Mouse (Mus musculus) midbrain, embryonic 16.5 days (tissue): ENCODE measurements around the gene Ranbp1. TPM values are rescaled to one million over a fixed set of nuclear protein-coding genes. Genes with fewer than 3 reads are reported as not detected.

Experiments used
- ATAC-seq: fragments of 200-750 bp; cut with Nextera tagmentation; 2 replicates; pipeline ENCODE4 v1.8.0; 2017; ENCODE audit warnings: moderate TSS enrichment
- H3K27ac ChIP-seq: fragments of 300-500 bp; sonication (generic); 2 replicates; pipeline ENCODE4 v1.5.1; 2014; ENCODE audit warnings: mild to moderate bottlenecking, low read length, mixed read lengths
- H3K27me3 ChIP-seq: fragments of 300-500 bp; sonication (generic); 2 replicates; pipeline ENCODE4 v1.6.1; 2014; ENCODE audit warnings: low read depth, low read length, mixed read lengths; ENCODE audit not compliant: control insufficient read depth, insufficient read depth
- H3K36me3 ChIP-seq: fragments of 300-500 bp; sonication (generic); 2 replicates; pipeline ENCODE4 v1.6.1; 2014; ENCODE audit warnings: mild to moderate bottlenecking, low read length, moderate library complexity, mixed read lengths; ENCODE audit not compliant: control insufficient read depth, insufficient read depth
- H3K4me1 ChIP-seq: fragments of 300-500 bp; sonication (generic); 2 replicates; pipeline ENCODE4 v1.6.1; 2014; ENCODE audit warnings: mild to moderate bottlenecking, low read length, mixed read lengths; ENCODE audit not compliant: control insufficient read depth, insufficient read depth
- H3K4me2 ChIP-seq: fragments of 300-500 bp; sonication (generic); 2 replicates; pipeline ENCODE4 v1.6.1; 2014; ENCODE audit warnings: mild to moderate bottlenecking, low read length, mixed read lengths
- H3K4me3 ChIP-seq: fragments of 300-500 bp; sonication (generic); 2 replicates; pipeline ENCODE4 v1.5.1; 2014; ENCODE audit warnings: low read depth, mild to moderate bottlenecking, low read length, moderate library complexity, mixed read lengths
- H3K9ac ChIP-seq: fragments of 300-500 bp; sonication (generic); 2 replicates; pipeline ENCODE4 v1.6.1; 2014; ENCODE audit warnings: low read depth, low read length, mixed read lengths
- H3K9me3 ChIP-seq: fragments of 300-500 bp; sonication (generic); replicated peaks from 2 replicates; pipeline ENCODE4 v1.6.1; 2014; ENCODE audit warnings: mild to moderate bottlenecking, low read length, mixed read lengths; ENCODE audit not compliant: control insufficient read depth, poor library complexity, severe bottlenecking
- WGBS: fragments of 180-500 bp; shearing (Covaris S2); extraction: QIAGEN DNeasy Blood & Tissue Kit; methylation state at CpG from one replicate; pipeline ENCODE4 v1.1.7; 2014; 5-methylcytosine and 5-hydroxymethylcytosine counted together
- polyA plus RNA-seq: library from polyadenylated mRNA; unstranded; fragments of >200 nt; fragmentation: Nextera tagmentation; extraction: Ambion mirVana; gene quantifications from 2 replicates; pipeline ENCODE4 v1.2.1, GENCODE M21; 2015

Ranbp1 gene
- polyA plus RNA-seq, 1 experiment from 2014 or later, result 359 TPM

DNA sequence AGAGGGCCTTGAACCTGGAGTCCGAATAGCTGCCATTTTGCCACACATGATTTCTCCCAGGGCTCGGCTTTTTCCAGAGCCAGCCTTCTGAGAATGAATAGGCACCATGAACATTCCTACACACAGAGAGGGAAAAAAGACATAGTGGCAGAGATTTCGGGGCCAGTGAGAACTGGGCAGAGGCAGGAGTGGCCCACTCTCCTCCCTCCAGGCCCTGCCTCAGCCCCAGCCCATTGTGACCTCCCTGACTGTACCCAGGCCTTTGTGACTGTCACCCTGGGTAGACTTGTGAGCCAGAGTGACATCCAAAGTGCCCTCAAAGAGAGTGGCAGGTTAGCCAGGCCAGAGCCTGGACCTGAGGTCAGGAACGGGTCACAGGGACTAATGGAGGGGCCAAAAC, 31.0 kb downstream of the Ranbp1 start, which contains the start of gene Ccdc188:
TSS of gene Ccdc188 (plus strand) at position 301 of the 400 bp plus-strand sequence.
- no peak for ATAC-seq
- 85% methylated on average over 4 of the region's 4 CpGs for WGBS
- no peak within 1 kb of the TSS for H3K27ac ChIP-seq
- no peak within 1 kb of the TSS for H3K4me2 ChIP-seq
- H3K27me3 ChIP-seq, result no peaks in the 10 kb centered on the region
- peaks cover 46% of the 10 kb centered on the region for H3K4me1 ChIP-seq
- no peak within 1 kb of the TSS for H3K4me3 ChIP-seq
- peaks cover 12% of the 10 kb centered on the region for H3K36me3 ChIP-seq
- no peaks in the 10 kb centered on the region for H3K9me3 ChIP-seq
- H3K9ac ChIP-seq, result 0 out of 2 replicates have a peak within 1 kb of the TSS, but pooled peaks have one; percentile 14

DNA sequence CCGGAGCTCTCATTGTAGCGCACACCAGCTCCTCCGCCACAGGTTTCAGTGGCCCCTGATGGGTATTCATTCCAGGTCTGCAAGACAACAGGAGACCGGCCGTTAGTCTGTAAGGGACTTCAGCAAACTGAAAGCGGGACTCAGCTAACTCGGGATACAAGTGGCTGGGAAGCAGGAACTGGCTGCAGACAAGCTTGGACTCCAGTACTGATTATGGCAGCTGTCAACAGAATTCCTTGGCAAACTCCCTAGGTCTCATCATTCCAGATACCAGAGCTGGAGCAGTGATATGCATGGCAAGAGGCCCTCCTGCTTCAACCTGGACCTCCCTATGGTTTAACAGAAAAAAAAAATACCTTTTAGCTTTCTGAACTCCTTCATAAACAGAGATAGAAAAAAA, 33.7 kb downstream of the Ranbp1 start:
- Histone ChIP-seq H3K27ac (peak overlapping the region; percentile 95), H3K4me2 (peak overlapping the region; percentile 52), H3K4me1 (peaks cover 49% of the 10 kb centered on the region), H3K27me3 (no peaks in the 10 kb centered on the region), H3K9ac (peak overlapping the region; percentile 63), H3K36me3 (no peaks in the 10 kb centered on the region), H3K9me3 (no peaks in the 10 kb centered on the region), H3K4me3 (peak overlapping the region; percentile 37)
- WGBS, result 46% methylated on average over 7 of the region's 7 CpGs
- no peak for ATAC-seq

DNA sequence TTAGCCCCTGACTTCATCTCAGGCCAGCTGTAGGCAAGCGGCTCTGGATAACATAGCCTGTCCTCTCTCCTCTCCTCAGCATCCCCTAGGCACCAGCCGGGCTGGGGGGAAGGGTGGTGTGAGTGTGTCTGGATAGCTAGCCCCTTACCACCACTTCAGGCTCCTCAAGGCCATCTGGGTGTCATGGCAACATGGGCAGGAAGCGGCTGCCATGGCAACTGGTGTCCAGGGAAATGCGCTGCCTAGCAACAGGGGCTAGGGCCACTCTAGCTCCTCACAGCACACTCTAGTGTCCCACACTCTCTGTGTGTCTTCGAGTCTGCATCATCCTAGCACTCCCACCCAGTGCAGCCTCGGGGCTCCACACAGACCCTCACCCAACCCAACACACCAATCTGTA, 34.8 kb downstream of the Ranbp1 start:
- peaks cover 47% of the 10 kb centered on the region for H3K4me1 ChIP-seq

DNA sequence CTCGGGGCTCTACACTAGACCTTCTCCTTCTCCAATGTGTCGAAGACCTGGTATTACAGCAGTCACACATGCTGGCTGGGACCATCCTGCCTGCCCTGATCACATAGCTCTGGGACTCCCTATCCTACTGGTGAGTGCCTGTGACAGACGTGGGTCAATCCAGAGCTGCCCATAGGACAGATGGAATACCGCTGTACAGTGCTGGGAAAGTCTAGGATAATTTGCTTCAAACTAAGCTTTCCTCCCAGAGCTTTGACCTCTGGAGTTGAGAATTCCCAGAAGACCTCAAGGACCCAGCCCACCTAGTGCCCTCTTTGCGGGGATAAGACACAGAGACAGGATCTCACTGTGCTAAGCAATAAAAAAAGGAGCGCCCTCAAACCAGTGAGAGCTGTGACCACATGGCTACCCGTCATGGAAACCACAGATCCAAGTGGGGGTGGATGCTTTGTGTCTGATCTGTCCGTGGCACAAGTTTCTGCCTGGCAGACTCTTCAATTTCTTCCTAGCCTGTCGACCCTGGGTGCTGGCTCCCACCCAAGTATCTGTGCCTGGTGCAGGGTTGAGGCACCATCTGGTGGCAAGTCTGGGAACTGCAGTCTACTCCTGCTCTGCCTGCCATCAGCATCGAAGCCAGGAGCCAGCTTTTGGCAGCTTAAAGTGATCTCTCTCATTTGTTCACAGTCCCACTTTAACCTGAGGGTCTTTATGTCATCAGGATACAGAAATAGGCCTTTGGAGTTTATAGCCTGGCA, 36.9 kb downstream of the Ranbp1 start:
- ATAC-seq, result no peak
- 0 out of 2 replicates have a peak overlapping the region, but pooled peaks have one; percentile 14 for H3K27ac ChIP-seq
- no peaks in the 10 kb centered on the region for H3K36me3 ChIP-seq
- H3K4me3 ChIP-seq, result no peak overlapping the region
- no peak overlapping the region for H3K4me2 ChIP-seq
- WGBS, result 45% methylated on average over 10 of the region's 10 CpGs
- no peak overlapping the region for H3K9ac ChIP-seq
- no peaks in the 10 kb centered on the region for H3K27me3 ChIP-seq
- peaks cover 47% of the 10 kb centered on the region for H3K4me1 ChIP-seq
- H3K9me3 ChIP-seq, result no peaks in the 10 kb centered on the region

More for the DNA sequence above, 34.8 kb downstream of the Ranbp1 start:
- Histone ChIP-seq H3K27me3 (no peaks in the 10 kb centered on the region), H3K4me3 (peak overlapping the region; percentile 37), H3K9me3 (no peaks in the 10 kb centered on the region), H3K9ac (peak overlapping the region; percentile 63), H3K36me3 (no peaks in the 10 kb centered on the region), H3K4me2 (peak overlapping the region; percentile 52), H3K27ac (peak overlapping the region; percentile 95)
- ATAC-seq, result peak; percentile 95
- 8% methylated on average over 6 of the region's 6 CpGs for whole genome bisulfite sequencing

DNA sequence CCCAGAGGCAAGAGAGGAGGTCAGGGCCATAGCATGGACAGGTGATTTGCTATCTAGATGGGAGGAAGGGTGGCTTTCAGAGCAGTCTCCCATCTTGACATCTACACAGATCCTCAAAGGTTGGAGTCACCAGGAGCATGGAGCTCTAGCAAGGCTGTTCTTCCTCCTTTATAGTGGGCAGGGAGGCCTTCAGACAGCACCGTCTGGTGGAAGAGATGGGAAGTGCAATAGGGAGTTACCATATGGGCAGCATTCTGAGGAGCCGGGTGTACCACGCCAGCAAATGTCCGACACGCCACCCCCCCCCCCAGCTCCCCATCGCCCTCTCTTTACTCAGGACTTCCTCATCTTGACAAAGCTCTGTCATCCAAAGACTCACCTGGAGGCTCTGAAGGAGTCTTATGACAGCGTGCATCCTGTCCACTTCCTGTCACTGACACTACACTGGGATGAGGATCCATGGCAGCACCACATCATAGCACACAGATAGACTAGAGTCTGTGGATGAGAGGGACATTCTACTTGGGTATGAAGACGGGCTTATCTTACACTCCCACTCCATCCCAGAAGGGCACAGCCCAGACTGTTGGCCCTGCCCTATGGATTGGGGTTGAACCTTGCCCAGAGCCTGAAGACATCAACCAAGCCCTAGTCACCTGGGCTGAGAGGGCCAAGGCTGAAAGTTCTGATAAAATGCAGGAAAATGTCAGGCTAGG, 37.7 kb downstream of the Ranbp1 start:
- Histone ChIP-seq H3K4me3 (no peak overlapping the region), H3K4me1 (peaks cover 43% of the 10 kb centered on the region), H3K27me3 (no peaks in the 10 kb centered on the region), H3K27ac (no peak overlapping the region), H3K9ac (no peak overlapping the region), H3K36me3 (no peaks in the 10 kb centered on the region), H3K4me2 (no peak overlapping the region), H3K9me3 (no peaks in the 10 kb centered on the region)
- 22% methylated on average over 8 of the region's 8 CpGs for WGBS
- ATAC-seq, result no peak

DNA sequence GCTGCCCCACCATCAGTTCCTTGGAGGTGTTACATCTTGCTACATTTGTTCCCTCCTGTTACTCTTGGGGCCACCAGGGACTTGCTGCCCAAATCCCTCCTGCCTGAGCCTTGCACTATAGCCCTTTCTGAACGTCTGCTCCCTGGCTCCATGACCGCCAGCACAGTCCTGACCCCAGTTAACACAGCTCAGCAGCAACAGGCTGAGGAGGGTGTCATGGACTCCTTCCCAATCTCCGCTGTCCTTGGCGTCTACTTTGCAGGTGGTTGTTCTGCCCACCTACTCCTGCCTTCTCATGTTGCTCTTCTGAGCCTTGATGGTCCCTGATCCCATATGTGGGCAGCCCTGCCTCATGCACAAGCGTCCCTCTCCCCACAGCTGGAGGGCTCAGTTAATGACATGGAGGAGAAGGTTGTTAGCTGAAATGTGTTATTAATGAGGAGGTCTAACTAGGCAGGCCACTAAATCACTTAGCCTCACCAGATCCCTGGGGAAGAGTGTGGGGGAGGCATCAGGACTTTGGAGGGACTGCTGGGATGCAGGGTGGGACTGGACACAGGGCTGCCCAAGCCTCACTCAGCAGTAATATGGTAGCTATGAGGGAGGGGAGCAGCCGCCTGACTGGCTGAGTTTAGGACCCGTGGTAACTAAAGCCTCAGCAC, 45.0 kb downstream of the Ranbp1 start:
- 62% methylated on average over 7 of the region's 7 CpGs for WGBS
- H3K9ac ChIP-seq, result no peak overlapping the region
- peaks cover 5% of the 10 kb centered on the region for H3K4me1 ChIP-seq
- H3K27ac ChIP-seq, result no peak overlapping the region
- no peaks in the 10 kb centered on the region for H3K27me3 ChIP-seq
- H3K36me3 ChIP-seq, result no peaks in the 10 kb centered on the region
- no peak for ATAC-seq
- no peaks in the 10 kb centered on the region for H3K9me3 ChIP-seq
- H3K4me2 ChIP-seq, result no peak overlapping the region
- H3K4me3 ChIP-seq, result no peak overlapping the region

DNA sequence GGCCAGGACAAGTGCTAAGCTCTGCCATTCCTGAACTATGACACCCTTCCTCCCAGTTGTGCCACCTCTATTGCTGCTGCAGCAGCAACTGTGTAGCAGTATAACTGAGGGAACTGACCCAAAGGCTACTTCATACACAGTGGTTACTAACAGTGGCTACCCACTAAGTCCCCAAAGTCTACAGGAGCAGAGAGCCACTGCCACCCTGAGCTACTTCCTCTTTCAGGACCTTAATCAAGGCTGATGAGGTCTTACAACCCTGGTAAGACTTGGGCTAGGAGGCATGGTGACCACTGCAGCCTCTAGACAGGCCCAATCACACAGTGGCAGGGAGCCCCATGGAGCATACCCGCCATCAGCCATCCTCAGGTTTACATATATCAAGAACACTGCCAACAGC, 46.5 kb downstream of the Ranbp1 start:
- Histone ChIP-seq H3K36me3 (no peaks in the 10 kb centered on the region), H3K4me3 (no peak overlapping the region), H3K9ac (no peak overlapping the region), H3K4me1 (peaks cover 9% of the 10 kb centered on the region), H3K9me3 (no peaks in the 10 kb centered on the region), H3K27me3 (no peaks in the 10 kb centered on the region), H3K4me2 (no peak overlapping the region), H3K27ac (no peak overlapping the region)
- 100% methylated on average over 1 of the region's 1 CpGs for WGBS
- no peak for ATAC-seq

DNA sequence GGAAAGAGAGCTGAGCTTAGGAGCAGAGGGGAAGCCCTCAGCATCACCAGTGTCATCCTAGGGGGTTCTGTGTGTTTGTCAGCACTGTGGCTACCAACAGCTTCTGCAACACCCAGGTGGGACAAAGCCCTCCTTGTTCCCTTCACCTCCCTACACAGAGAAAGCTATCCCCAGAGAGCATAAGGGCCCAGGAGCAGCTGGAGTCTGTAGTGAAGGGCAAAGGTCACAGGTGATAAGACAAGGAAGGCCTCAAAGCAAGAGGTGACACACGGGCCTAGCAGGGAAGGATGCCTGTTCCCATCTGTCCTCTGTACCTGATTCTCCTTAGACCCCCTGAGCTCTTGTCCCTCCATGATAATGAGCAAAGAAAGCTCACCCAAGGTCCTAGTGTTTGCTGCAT, 46.9 kb downstream of the Ranbp1 start:
- H3K36me3 ChIP-seq, result no peaks in the 10 kb centered on the region
- H3K9ac ChIP-seq, result no peak overlapping the region
- ATAC-seq, result no peak
- H3K4me1 ChIP-seq, result peaks cover 9% of the 10 kb centered on the region
- H3K4me3 ChIP-seq, result no peak overlapping the region
- no peaks in the 10 kb centered on the region for H3K9me3 ChIP-seq
- H3K4me2 ChIP-seq, result no peak overlapping the region
- no peak overlapping the region for H3K27ac ChIP-seq
- no peaks in the 10 kb centered on the region for H3K27me3 ChIP-seq
- 55% methylated on average over 1 of the region's 1 CpGs for WGBS

DNA sequence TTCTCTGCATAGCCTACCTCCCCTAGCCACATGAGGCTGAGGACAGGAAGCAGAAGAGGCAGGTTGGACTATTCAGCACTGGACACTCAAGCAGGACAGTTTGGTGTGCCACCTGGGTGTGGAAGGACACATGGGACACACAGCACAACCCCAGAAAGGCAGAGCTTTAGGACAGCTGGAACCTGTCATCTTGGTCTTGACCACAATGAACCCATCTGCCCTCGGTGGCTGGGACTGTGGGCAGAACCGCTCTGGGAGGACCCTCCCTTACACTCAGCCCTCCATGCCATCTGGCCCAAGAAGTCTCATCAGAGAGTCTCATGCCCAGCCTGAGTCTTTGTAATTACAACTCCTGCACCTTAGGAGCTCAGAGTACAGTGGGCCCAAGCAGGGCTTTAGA, 48.5 kb downstream of the Ranbp1 start:
- ATAC-seq, result no peak
- no peaks in the 10 kb centered on the region for H3K9me3 ChIP-seq
- no peak overlapping the region for H3K4me3 ChIP-seq
- H3K36me3 ChIP-seq, result no peaks in the 10 kb centered on the region
- H3K27me3 ChIP-seq, result no peaks in the 10 kb centered on the region
- H3K4me2 ChIP-seq, result no peak overlapping the region
- H3K27ac ChIP-seq, result no peak overlapping the region
- H3K4me1 ChIP-seq, result peaks cover 9% of the 10 kb centered on the region
- no peak overlapping the region for H3K9ac ChIP-seq
- 77% methylated on average over 2 of the region's 2 CpGs for WGBS
